ENCODE assay signal across 9 mouse cellular contexts in genomic region chr10:21378196-21378944, GRCm38 (mm10). TPM values are rescaled to one million over a fixed set of nuclear protein-coding genes. Genes with fewer than 3 reads are reported as not detected.
A peak's percentile ranks its signal among the peaks of the same experiment; 100 is the strongest.
DNase-seq lines count a peak whose midpoint lies in the region; ATAC-seq and TF ChIP-seq lines count a peak whose summit lies in the region.
"Had no signal": no experiment of that assay in that cellular context is flagged by ENCODE, and none has a peak within 500 bp of the region (broad histone marks: within the 10 kb centered on the region; RNA-seq: fewer than 3 reads in every experiment).

No protein-coding gene starts in this region.

- no peaks in the 10 kb centered on the region for H3K9me3 ChIP-seq in hindbrain, postnatal 0 days (ENCODE audit: low read length)
- no peaks in the 10 kb centered on the region for H3K9me3 ChIP-seq in hindbrain, embryonic 13.5 days
- no peaks in the 10 kb centered on the region for H3K9me3 ChIP-seq in G1E (replicated peaks)

- no peaks in the 10 kb centered on the region for H3K36me3 ChIP-seq in hindbrain, postnatal 0 days (ENCODE audit: insufficient read depth, low read length)
- H3K36me3 ChIP-seq in hindbrain, embryonic 13.5 days: no peaks in the 10 kb centered on the region
- no peaks in the 10 kb centered on the region for H3K36me3 ChIP-seq in G1E (replicated peaks)

- intact Hi-C loops in left cerebral cortex, postnatal 4 days (cut with DNase I): no loop called here

- WGBS in hindbrain, postnatal 0 days: 70% methylated on average over 9 of the region's 9 CpGs
- WGBS in hindbrain, embryonic 13.5 days: 70% methylated on average over 9 of the region's 9 CpGs
- 64% methylated on average over 9 of the region's 9 CpGs for WGBS in lung, adult 2 months

- TF ChIP-seq CTCF in hindbrain, postnatal 0 days (IDR thresholded peaks at IDR 0.05; ENCODE audit: low read depth): peak; percentile 53
- peak; percentile 62 for TF ChIP-seq CTCF in G1E (IDR thresholded peaks at IDR 0.05; ENCODE audit: low read depth, low read length)
- peak; percentile 27 for TF ChIP-seq CTCF in lung, adult 2 months (IDR thresholded peaks at IDR 0.05; ENCODE audit: insufficient read depth, low read length)

- H3K4me2 ChIP-seq in hindbrain, postnatal 0 days (ENCODE audit: low read depth, low read length): no peak overlapping the region
- no peak overlapping the region for H3K4me2 ChIP-seq in hindbrain, embryonic 13.5 days

- no peak for TF ChIP-seq POLR2A in lung, adult 2 months (IDR thresholded peaks at IDR 0.05; ENCODE audit: borderline replicate concordance, extremely low read depth, low read depth, low read length)

- H3K4me3 ChIP-seq in hindbrain, postnatal 0 days (ENCODE audit: low read length): no peak overlapping the region
- H3K4me3 ChIP-seq in hindbrain, embryonic 13.5 days: no peak overlapping the region
- H3K4me3 ChIP-seq in G1E (ENCODE audit: low read depth, low read length): no peak overlapping the region
- no peak overlapping the region for H3K4me3 ChIP-seq in lung, adult 2 months (replicated peaks; ENCODE audit: extremely low read depth, low read depth, low read length)

- H3K27ac ChIP-seq in hindbrain, postnatal 0 days: no peak overlapping the region
- no peak overlapping the region for H3K27ac ChIP-seq in hindbrain, embryonic 13.5 days

- H3K9ac ChIP-seq in hindbrain, postnatal 0 days (replicated peaks; ENCODE audit: low read length): no peak overlapping the region
- no peak overlapping the region for H3K9ac ChIP-seq in hindbrain, embryonic 13.5 days

- no peaks in the 10 kb centered on the region for H3K4me1 ChIP-seq in hindbrain, postnatal 0 days (ENCODE audit: insufficient read depth, low read length)
- H3K4me1 ChIP-seq in hindbrain, embryonic 13.5 days (replicated peaks): no peaks in the 10 kb centered on the region
- H3K4me1 ChIP-seq in G1E (ENCODE audit: insufficient read depth, low read depth, low read length): peaks cover 37% of the 10 kb centered on the region
- no peaks in the 10 kb centered on the region for H3K4me1 ChIP-seq in lung, adult 2 months (ENCODE audit: control insufficient read depth, insufficient read depth, low read length)

- no peak for ATAC-seq in hindbrain, postnatal 0 days
- no peak for ATAC-seq in hindbrain, embryonic 13.5 days (ENCODE audit: low FRiP score)
- no peak for ATAC-seq in G1E (ENCODE audit: extremely low read depth, insufficient number of reproducible peaks, low FRiP score, poor library complexity, severe bottlenecking)

- DNase-seq in hindbrain, postnatal 0 days (ENCODE audit: low spot score): no peak
- DNase-seq in G1E (ENCODE audit: low spot score): peak; percentile 45
- peak; percentile 22 for DNase-seq in embryo, embryonic 11 days
- peak; percentile 6 for DNase-seq in lung, adult 2 months
- DNase-seq in cerebellum, adult 8-10 months: no peak
- DNase-seq in left cerebral cortex, adult 9 months (ENCODE audit: low spot score in 2 of 2): no peak
- no peak for DNase-seq in left cerebral cortex, postnatal 4 days

- no peaks in the 10 kb centered on the region for H3K27me3 ChIP-seq in hindbrain, postnatal 0 days (ENCODE audit: insufficient read depth, low read length)
- 0 out of 2 replicates have a peak, but pooled peaks cover 3% of the 10 kb centered on the region for H3K27me3 ChIP-seq in hindbrain, embryonic 13.5 days
- H3K27me3 ChIP-seq in G1E (ENCODE audit: insufficient read depth, low read length): peaks cover 10% of the 10 kb centered on the region; the same call in 1 of the 2 replicates

RNA-seq across cellular contexts. Expression of gene Aldh8a1, which starts 1.3 kb away (rescaled TPM):
- total RNA-seq in hindbrain, postnatal 0 days (2014; rRNA removed): not detected in 2 replicates
- polyA plus RNA-seq in hindbrain, postnatal 0 days (2015; fragmentation: Nextera tagmentation; extraction: Ambion mirVana): not detected in 2 replicates
- polyA plus RNA-seq in hindbrain, embryonic 13.5 days (2015; fragmentation: Nextera tagmentation; extraction: Ambion mirVana): 0.13 TPM in 1 of 2 replicates, not detected in the other
- total RNA-seq in G1E (2014; fragmentation: Nextera tagmentation) (not detected in 2 replicates), G1E (2017) (0.22 and 0.29 TPM in 2 replicates)
- polyA plus RNA-seq in G1E (2012): not detected in 2 replicates
- polyA plus RNA-seq in lung, adult 2 months (2012; rRNA removed): 0.05 and 0.22 TPM in 2 replicates
- total RNA-seq in left cerebral cortex, postnatal 4 days (2021): not detected
- polyA plus RNA-seq: embryonic facial prominence, embryonic 14.5 days had no signal

Comparison
In these comparisons a context has a peak if more than half of its experiments do, and no peak if none do; other contexts are left out.
1. DNase-seq: peak in G1E (single experiment), embryo, embryonic 11 days (single experiment) and lung, adult 2 months (single experiment); none in hindbrain, postnatal 0 days (single experiment), cerebellum, adult 8-10 months (single experiment), left cerebral cortex, adult 9 months (0 of 2) and left cerebral cortex, postnatal 4 days (single experiment).
2. Peak in every context shown above with its lines, with median percentiles within 50 percentile points of each other: CTCF ChIP-seq.